Mouse (Mus musculus) stomach, embryonic 14.5 days (tissue): Measurements from ENCODE around the gene Kera. TPM values are rescaled to one million over a fixed set of nuclear protein-coding genes. Genes with fewer than 3 reads are reported as not detected.

Experiments
- ATAC-seq: fragments of 200-750 bp; cut with Nextera tagmentation; 2 replicates; pipeline ENCODE4 v1.8.0; 2017; ENCODE audit warnings: low read depth, moderate TSS enrichment; ENCODE audit not compliant: insufficient number of reproducible peaks, insufficient read depth, low FRiP score
- H3K27ac ChIP-seq: fragments of 300-500 bp; sonication (generic); 2 replicates; pipeline ENCODE4 v1.5.1; 2014; ENCODE audit warnings: mild to moderate bottlenecking, low read length, moderate library complexity, mixed read lengths
- H3K27me3 ChIP-seq: fragments of 300-500 bp; sonication (generic); 2 replicates; pipeline ENCODE4 v1.6.1; 2014; ENCODE audit warnings: low read length, control low read depth, mixed read lengths; ENCODE audit not compliant: control insufficient read depth, insufficient read depth
- H3K36me3 ChIP-seq: fragments of 300-500 bp; sonication (generic); 2 replicates; pipeline ENCODE4 v1.6.1; 2014; ENCODE audit warnings: mild to moderate bottlenecking, control low read depth, low read length, moderate library complexity, mixed read lengths; ENCODE audit not compliant: control insufficient read depth, insufficient read depth
- H3K4me1 ChIP-seq: fragments of 300-500 bp; sonication (generic); 2 replicates; pipeline ENCODE4 v1.6.1; 2014; ENCODE audit warnings: low read length, control low read depth, mixed read lengths; ENCODE audit not compliant: control insufficient read depth, insufficient read depth
- H3K4me2 ChIP-seq: fragments of 300-500 bp; sonication (generic); replicated peaks from 2 replicates; pipeline ENCODE4 v1.6.1; 2014; ENCODE audit warnings: low read depth, low read length, control low read depth
- H3K4me3 ChIP-seq: fragments of 300-500 bp; sonication (generic); 2 replicates; pipeline ENCODE4 v1.5.1; 2014; ENCODE audit warnings: low read depth, low read length, control low read depth
- H3K9ac ChIP-seq: fragments of 300-500 bp; sonication (generic); replicated peaks from 2 replicates; pipeline ENCODE4 v1.6.1; 2014; ENCODE audit warnings: low read depth, mild to moderate bottlenecking, control low read depth, low read length, moderate library complexity, mixed read lengths
- H3K9me3 ChIP-seq: fragments of 300-500 bp; sonication (generic); 2 replicates; pipeline ENCODE4 v1.6.1; 2016; ENCODE audit warnings: low read depth, low read length, control low read depth; ENCODE audit not compliant: control insufficient read depth
- WGBS: fragments of 180-500 bp; shearing (Covaris S2); extraction: QIAGEN DNeasy Blood & Tissue Kit; methylation state at CpG from one replicate; pipeline ENCODE4 v1.1.7; 2014; 5-methylcytosine and 5-hydroxymethylcytosine counted together
- polyA plus RNA-seq: library from polyadenylated mRNA; unstranded; fragments of >200 nt; fragmentation: Nextera tagmentation; extraction: Ambion mirVana; gene quantifications from 2 replicates; pipeline ENCODE4 v1.2.1, GENCODE M21; 2014

Kera gene
- polyA plus RNA-seq, 1 experiment from 2014 or later: 1.8 TPM

DNA sequence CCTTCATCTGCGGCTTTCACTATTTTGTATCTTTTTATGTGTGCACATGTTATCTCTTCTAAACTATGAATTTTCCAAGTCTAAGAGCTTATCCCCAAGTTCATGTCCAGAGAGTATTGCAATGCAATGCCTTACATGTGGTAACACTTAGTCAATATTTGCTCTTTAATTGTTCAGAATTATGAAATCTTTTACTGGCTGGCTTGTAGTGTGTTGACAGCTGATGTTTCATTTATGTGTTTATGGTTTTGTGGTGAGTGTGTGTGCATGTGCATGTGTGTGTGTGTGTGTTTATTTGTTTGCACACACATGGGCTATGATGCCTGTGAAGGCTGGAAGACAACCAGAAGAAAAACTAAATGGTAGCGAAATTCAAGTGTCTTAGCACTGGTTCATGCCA lies 35.2 kb downstream of the Kera start:
- ATAC-seq: no peak
- no peak overlapping the region for H3K4me3 ChIP-seq
- no peaks in the 10 kb centered on the region for H3K36me3 ChIP-seq
- no peak overlapping the region for H3K9ac ChIP-seq
- H3K4me1 ChIP-seq: no peaks in the 10 kb centered on the region
- 92% methylated on average over 2 of the region's 2 CpGs for WGBS
- no peak overlapping the region for H3K27ac ChIP-seq
- H3K27me3 ChIP-seq: no peaks in the 10 kb centered on the region
- H3K4me2 ChIP-seq: no peak overlapping the region
- no peaks in the 10 kb centered on the region for H3K9me3 ChIP-seq

DNA sequence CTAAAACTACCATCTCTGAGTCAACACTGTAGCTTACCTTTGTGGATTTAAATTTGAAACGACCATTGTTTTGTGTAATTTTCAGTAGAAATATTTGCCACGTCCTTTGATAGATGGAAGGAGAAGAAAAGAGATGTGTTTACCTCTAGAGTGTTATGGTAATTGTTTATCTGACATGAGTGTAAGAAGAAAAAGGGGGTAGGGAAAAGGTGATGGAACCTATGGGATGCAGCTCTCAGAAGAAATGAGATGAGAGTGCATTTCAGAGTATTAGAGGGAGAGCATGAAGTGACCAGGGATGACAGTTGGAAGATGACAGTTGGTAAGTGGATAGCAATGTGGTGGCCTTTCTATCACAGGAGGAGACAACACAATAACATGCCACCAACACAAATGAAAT lies 37.1 kb downstream of the Kera start, which contains the start of gene Epyc:
Gene Epyc (plus strand): TSS at position 301 of the 400 bp plus-strand sequence.
- H3K36me3 ChIP-seq: no peaks in the 10 kb centered on the region
- H3K27ac ChIP-seq: no peak within 1 kb of the TSS
- no peaks in the 10 kb centered on the region for H3K9me3 ChIP-seq
- H3K27me3 ChIP-seq: no peaks in the 10 kb centered on the region
- H3K4me2 ChIP-seq: no peak within 1 kb of the TSS
- H3K9ac ChIP-seq: no peak within 1 kb of the TSS
- ATAC-seq: no peak
- WGBS: 83% methylated on average over 2 of the region's 2 CpGs
- no peak within 1 kb of the TSS for H3K4me3 ChIP-seq
- H3K4me1 ChIP-seq: no peaks in the 10 kb centered on the region

DNA sequence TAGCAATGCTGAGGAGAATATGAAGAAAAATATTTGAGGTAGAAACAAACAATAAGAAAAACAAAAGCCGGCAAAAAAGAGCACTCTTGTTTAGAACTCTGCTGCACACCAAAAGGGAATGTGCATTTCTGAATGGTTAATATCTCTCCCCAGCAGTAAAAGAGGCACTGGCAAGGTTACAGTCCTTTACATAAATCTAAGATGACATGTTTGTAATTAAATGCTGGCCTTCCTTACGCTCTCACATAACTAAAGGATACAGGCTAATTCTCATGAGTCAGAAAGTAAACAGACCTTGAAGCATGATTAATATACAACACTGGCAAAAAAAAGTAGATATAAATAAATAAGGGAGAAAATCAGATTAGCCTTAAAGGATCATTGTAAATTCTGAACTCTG lies 43.7 kb downstream of the Kera start:
- ATAC-seq: no peak
- no peaks in the 10 kb centered on the region for H3K36me3 ChIP-seq
- H3K9me3 ChIP-seq: no peaks in the 10 kb centered on the region
- H3K9ac ChIP-seq: no peak overlapping the region
- H3K27me3 ChIP-seq: no peaks in the 10 kb centered on the region
- H3K4me3 ChIP-seq: no peak overlapping the region
- H3K4me1 ChIP-seq: no peaks in the 10 kb centered on the region
- 17% methylated on average over 2 of the region's 2 CpGs for WGBS
- no peak overlapping the region for H3K27ac ChIP-seq
- H3K4me2 ChIP-seq: no peak overlapping the region

DNA sequence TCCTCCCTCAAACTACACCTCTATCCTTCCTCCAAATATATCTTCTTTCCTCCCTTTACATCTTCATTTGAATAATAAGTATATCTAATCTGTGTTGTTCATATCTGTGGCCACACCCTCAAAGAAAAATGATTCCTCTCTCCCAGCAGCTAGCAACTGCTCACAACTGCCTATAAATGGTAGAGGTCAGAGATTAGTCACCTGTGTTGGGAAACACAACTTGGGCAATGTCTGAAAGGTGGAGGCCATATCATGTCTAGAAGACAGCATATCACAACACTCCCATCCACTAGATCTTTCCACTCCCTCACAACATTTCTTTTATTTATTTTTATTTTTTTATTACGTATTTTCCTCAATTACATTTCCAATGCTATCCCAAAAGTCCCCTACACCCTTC lies 52.8 kb downstream of the Kera start:
- WGBS: 92% methylated on average over 1 of the region's 1 CpGs

More for the DNA sequence above, 52.8 kb downstream of the Kera start:
- ATAC-seq: no peak
- Histone ChIP-seq H3K36me3 (no peaks in the 10 kb centered on the region), H3K27ac (no peak overlapping the region), H3K27me3 (no peaks in the 10 kb centered on the region), H3K9me3 (no peaks in the 10 kb centered on the region), H3K4me1 (no peaks in the 10 kb centered on the region), H3K4me2 (no peak overlapping the region), H3K9ac (no peak overlapping the region), H3K4me3 (no peak overlapping the region)

Other genes starting within 250 kb of the Kera start
- gene Dcn, start 127.3 kb upstream of the Kera start, polyA plus RNA-seq: 715 and 742 TPM in 2 replicates
- gene Lum, start 41.8 kb upstream of the Kera start, polyA plus RNA-seq: 320 and 332 TPM in 2 replicates
- gene Epyc, start 37.2 kb downstream of the Kera start, polyA plus RNA-seq: 0.91 and 1.2 TPM in 2 replicates
- gene Ccer1, start 86.2 kb downstream of the Kera start, polyA plus RNA-seq: not detected in 2 replicates
- gene C030005K15Rik, start 119.9 kb downstream of the Kera start, polyA plus RNA-seq: not detected in 2 replicates